In the genomic region with DNA sequence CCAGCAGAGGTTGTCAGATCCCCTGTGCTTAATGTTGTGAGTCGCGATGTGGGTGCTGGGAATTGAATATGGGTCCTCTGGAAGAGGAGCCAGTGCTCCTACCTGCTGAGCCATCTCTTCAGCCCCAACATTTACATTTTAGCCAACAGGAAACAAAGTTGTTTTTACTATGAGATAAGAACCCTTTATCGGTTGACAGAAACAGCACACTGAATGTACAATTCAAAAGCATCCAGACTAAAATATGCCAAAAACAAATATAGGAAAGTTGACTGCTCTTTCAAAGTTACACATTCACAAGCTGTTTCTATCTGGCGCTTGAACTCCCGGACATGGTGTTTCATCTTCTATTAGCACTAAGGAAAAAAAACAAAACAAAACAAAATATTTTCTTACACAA, we compare ENCODE assay signal across 12 mouse cellular contexts. TPM values are rescaled to one million over a fixed set of nuclear protein-coding genes. Genes with fewer than 3 reads are reported as not detected.
"Had no signal": no experiment of that assay in that cellular context is flagged by ENCODE, and none has a peak within 500 bp of the region (broad histone marks: within the 10 kb centered on the region; RNA-seq: fewer than 3 reads in every experiment).

No protein-coding gene starts in this region.

- H3K27me3 ChIP-seq: heart, embryonic 13.5 days; heart, embryonic 15.5 days; hindbrain, embryonic 12.5 days; intestine, embryonic 15.5 days; limb, embryonic 12.5 days; liver, embryonic 15.5 days had no signal

- H3K4me1 ChIP-seq: hindbrain, embryonic 10.5 days; hindbrain, embryonic 12.5 days; intestine, embryonic 15.5 days; limb, embryonic 10.5 days had no signal

- H3K4me2 ChIP-seq: heart, embryonic 15.5 days; hindbrain, embryonic 12.5 days; hindbrain, embryonic 14.5 days; intestine, embryonic 15.5 days; limb, embryonic 12.5 days; liver, embryonic 15.5 days had no signal

- H3K4me3 ChIP-seq: heart, adult 2 months; heart, embryonic 13.5 days; heart, embryonic 15.5 days; hindbrain, embryonic 10.5 days; hindbrain, embryonic 12.5 days; intestine, embryonic 15.5 days; limb, embryonic 10.5 days; limb, embryonic 12.5 days; liver, embryonic 15.5 days had no signal

- H3K27ac ChIP-seq: heart, adult 2 months; heart, embryonic 13.5 days; heart, embryonic 15.5 days; hindbrain, embryonic 10.5 days; hindbrain, embryonic 12.5 days; hindbrain, embryonic 14.5 days; intestine, embryonic 15.5 days; limb, embryonic 10.5 days; limb, embryonic 12.5 days; liver, embryonic 15.5 days had no signal

- H3K9ac ChIP-seq: heart, embryonic 13.5 days; heart, embryonic 15.5 days; hindbrain, embryonic 12.5 days; hindbrain, embryonic 14.5 days; intestine, embryonic 15.5 days; limb, embryonic 12.5 days; liver, embryonic 15.5 days had no signal

- H3K9me3 ChIP-seq: heart, embryonic 13.5 days; heart, embryonic 15.5 days; hindbrain, embryonic 10.5 days; hindbrain, embryonic 12.5 days; intestine, embryonic 15.5 days; limb, embryonic 10.5 days; limb, embryonic 12.5 days; liver, embryonic 15.5 days had no signal

- ATAC-seq: intestine, postnatal 0 days had no signal

RNA-seq across cellular contexts. Expression of a gene that starts 20.9 kb away (rescaled TPM):
- polyA plus RNA-seq: inflammation-experienced regulatory T-cells, adult 6 months had no signal
